Mouse (Mus musculus) testis, postnatal 10 days (tissue): ENCODE results near the gene Morn4.
"Not testable (repeated sequence)": the region's sequence is repeated elsewhere in the genome, so short reads cannot be mapped to it uniquely, and the experiment has no call there.

Experiments used
- DNase-seq: peaks from one replicate; pipeline ENCODE4 v3.0.0; 2021; ENCODE audit warnings: low spot score

Gene Morn4

DNA sequence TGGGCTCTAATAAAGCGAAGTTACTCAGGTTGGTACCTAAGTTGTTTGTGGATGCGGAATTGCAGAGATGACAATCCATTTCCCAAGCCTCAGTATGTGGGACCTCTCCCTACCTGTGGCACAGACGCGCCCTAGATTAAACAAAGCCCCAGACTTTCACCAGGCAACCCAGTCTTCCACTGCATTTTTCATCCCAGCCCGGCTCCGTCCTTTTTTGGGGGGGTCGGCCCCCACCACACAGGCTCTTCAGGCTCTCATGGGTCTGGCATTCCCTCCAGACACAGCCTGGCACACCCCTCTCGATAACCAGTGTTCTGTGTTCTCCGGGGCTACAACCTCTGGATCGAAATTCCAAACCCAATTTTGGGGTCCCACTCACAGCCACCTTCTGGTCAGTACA lies 467 bp downstream of the Morn4 start:
- no peak for DNase-seq

DNA sequence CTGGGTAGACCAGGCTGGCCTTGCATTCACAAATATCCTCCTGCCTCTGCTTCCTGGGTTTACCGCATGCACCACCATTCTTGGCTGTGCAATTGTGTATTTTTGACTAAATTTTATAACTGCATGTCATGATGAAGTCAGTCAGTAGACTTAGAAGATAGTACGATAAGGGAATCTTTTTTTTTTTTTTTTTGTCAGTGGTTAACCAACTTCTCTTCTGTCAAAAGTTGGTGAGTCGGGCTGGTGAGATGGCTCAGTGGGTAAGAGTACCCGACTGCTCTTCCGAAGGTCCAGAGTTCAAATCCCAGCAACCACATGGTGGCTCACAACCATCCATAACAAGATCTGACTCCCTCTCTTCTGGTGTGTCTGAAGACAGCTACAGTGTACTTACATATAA lies 4.5 kb downstream of the Morn4 start:
- not testable (repeated sequence) for DNase-seq

DNA sequence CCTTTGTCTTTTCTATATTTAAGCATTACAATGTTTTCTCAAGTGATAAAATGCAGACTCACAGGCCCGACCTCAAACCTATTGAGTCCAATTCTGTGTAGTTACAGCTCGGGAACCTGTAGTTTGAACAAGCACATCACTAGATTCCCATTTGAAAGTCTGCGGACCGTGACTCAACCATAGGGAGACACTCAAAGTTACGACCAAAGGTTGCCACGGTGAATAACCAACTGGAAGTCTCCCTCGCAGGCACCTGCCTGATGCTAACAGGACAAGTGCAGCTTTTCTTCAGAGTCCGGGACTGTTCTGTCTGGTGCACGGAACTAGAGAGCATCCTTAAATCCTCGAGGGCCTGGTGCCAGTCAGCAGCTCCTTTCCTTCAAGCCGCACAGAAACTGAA lies 5.7 kb downstream of the Morn4 start:
- DNase-seq: no peak

DNA sequence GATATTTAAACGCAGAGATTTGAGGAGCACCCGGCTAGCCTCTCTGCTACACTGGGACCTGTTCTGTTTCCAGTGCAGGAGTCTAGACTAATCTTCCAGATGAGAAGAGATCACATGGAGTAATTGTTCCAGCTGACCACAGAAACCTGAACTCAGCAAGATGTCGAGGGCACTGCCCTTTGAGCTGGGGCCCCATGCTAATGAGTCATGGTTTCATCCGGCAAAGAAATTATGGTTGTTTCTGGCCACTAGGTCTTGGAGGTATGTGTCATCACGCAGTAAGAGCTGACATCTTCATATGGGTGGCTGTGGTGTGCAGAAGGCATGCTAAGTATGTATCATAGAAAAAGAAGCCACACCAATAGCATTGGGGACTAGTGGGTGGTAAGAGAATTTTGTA lies 6.2 kb downstream of the Morn4 start:
- no peak for DNase-seq

DNA sequence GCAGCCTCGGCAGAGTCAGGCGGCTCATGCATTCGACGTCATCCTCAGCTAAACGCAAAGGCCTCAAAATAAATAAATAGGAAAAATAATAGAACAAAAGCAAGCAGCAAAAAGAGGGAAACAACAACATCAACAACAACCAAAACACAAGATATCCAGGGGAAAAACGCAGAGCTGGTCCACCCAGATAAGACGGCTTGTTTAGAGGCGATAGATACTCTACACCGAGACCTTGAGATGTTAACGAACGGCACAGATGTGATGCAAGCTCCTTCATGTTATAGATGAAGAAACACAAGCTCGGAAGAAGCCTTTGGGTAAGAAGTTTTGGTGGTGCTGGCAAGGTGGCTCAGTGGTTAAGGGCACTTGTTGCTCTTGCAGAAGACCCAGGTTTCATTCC lies 7.2 kb downstream of the Morn4 start:
- no peak for DNase-seq

DNA sequence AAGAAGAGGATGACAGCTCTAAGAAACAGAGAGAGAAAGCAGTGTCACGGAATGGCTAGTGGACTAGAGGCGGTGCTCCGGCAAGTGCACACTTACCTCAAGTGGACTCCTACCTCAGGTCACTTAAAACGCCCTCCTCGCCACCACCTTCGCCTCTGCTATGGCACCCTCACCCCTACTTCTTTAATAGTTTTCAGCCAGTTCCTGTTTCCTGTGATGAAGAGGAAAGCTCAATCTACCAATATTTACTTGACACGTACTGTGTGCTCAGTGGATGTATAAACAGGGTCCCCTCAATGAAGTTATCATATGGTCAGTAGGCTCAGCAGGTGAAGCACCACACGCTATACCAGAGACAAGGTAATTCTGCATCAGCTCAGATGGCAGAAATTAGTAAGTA lies 7.6 kb downstream of the Morn4 start:
- no peak for DNase-seq

DNA sequence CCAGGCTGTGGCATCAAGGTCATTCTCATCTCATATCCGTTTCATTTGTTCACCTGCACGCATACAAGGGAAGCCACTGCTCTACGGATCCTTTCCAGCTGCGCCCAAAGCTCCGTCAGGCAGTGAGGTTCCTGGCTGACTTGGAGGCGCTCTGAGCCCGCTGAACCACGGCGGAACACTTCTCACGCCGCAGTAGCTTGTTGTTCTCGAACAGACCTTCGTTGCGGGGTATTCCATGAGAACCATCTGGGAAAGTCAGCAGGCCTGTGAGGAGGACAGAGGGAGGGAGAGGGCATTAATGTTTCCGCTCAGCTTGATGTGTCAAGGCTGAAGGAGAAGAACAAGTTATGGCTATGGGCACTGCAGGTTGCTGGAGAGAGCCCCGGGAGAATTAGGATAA lies 10.2 kb downstream of the Morn4 start:
- no peak for DNase-seq

DNA sequence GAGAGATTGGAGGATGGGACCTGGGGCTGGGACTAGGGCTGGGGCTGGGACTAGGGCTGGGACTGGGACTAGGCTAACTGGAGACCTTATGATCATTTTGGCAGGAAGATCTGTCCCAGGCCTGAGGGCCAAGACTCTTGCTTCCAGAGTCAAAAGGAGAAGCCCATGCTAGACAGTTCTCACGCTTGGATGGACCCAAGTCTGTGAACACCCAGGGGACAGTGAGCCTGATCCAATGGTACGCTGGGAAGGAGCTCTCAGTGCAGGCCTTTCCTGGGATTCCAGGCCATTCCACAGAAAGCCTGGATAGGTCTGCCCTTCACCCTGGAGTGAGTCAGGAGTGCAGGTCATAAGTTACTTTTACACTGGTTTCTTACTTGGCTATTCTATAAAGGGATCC lies 11.1 kb downstream of the Morn4 start:
- no peak for DNase-seq

DNA sequence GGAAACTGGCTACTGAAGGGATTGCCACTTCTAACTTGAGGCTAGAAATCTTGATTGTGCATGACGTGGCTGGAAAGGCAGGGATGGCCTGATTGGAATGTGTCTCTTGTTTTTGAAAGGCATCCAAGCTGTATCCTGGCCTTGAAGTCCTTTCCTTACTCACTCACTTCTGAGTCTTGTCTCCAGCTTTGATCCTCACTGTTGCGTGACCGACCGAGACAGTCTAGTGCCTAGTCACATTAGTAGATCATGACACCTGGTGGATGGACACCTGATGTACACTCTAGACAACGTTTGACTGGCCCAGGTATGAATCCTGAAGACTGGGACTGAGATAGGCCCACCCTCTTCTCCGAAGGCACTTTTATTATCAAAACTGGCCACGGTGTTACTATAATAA lies 13.4 kb downstream of the Morn4 start:
- no peak for DNase-seq

DNA sequence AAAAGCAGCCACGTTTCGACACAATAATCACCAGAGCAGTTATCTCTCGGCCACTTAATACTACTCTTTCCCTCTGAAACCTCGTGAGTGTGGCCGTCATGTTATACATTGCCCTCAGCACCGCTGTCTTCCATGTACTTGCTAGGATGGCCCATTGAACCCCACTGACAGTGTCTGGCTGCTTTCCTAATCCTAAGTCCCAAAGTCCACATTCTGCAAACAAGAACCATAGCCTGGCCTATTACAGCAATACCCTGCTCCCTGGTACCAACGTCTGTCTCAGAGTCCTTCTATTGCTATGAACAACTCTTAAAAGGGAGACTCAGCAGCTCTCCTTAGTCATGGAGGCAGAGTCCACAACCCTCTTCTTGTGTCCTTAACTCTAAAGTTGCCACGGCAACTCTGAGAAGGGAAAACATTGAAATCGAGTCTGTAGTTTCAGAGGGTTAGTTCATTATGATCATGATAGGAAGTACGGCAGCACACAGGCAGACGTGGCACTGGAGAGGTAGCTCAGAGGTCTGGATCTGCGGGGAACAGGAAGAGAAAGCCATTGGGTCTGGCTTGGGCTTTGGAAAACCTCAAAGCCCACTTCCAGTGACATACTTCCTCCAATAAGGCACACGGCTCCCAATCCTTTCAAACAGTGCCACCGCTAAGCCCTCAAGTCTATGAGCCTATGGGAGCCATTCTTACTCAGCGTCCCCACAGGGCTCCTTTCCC lies 14.1 kb downstream of the Morn4 start:
- DNase-seq: no peak

DNA sequence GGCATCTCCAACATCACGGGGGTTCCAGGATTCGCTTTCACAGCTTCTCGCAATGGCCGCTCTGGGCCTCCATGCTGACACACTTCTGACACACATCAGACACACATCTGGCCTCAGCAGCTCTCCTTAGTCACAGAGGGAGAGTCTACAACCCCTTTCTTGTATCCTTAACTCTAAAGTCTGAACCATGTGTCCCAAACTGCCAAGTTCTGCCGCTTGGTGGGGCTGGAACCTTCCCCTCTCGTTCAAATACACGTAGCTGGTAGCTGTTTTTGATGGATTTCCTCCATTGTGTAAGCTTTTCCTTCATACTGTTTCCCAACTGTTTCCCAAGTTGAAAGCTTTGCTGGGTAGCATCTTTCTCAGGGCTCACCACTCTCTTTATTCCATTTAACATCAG lies 14.9 kb downstream of the Morn4 start:
- no peak for DNase-seq

DNA sequence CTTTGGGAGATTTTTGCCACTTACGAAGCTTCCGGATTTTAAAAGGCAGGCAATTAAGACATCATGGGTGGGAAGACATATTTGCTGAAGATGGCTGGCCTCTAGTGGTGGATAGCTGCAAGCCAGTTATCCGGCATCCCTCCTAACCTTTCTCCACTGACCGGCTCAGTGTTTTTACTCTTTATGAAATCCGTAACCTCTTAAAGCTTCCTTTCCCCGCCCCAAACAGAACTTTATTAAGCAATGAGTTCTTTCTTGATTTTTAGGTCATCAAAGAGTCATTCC lies 17.0 kb downstream of the Morn4 start:
- DNase-seq: no peak

DNA sequence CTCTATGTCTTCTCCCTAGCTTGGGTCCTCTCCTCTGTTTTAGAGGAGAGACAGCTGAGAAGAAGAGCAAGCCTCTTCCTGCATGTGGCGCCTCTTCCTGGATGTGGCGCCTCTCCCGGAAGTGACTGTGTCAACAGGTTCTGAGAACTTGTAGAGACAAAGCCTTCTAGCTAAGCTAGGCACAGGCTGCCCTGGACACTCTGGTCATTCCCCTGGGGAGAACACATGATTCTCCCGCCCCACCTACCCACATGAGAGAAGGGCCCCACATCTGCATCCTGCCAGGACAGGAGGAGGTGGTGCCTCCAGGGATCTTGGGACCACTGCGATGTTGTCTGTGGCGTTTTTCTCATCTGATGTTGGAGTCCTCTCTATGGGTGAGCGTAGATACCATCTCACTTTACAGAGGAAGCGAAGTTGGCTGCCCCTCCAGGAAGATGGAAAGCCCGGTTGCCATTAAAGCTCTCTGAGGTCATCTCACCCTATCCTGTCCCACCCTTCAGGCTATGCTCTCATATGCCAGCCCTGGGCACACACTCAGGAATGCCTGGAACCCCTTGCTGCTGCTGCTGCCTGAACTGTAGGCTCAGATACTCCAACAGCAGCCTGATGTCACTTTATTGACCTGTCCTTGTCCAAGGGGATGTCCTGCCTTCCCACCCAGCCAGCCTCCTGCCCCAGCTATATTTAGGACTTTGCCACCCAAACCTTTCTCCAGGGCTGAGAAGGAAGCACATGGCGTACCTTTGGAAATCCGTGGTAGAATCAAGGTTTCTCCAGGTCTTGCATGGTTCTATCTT lies 17.5 kb downstream of the Morn4 start:
- DNase-seq: no peak

DNA sequence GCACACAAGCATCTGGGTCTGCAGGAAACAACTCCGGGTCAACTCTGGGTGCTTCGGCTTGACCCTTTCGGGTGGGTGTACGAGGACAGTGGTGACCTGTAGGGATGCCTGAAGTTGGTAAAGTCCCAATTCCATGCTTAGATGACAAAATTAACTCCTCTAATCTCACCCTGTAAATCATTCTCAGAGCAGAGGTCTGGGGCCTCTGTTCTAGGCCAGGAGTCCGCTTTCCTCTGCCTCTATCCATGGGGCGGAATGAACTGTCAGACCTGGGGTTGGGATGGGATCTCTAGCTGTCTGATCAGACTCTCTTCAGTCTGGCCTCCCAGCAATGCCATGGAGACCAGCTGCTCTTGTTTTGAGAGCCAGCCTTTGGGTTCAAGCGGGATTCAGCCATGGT lies 24.7 kb downstream of the Morn4 start:
- DNase-seq: no peak

DNA sequence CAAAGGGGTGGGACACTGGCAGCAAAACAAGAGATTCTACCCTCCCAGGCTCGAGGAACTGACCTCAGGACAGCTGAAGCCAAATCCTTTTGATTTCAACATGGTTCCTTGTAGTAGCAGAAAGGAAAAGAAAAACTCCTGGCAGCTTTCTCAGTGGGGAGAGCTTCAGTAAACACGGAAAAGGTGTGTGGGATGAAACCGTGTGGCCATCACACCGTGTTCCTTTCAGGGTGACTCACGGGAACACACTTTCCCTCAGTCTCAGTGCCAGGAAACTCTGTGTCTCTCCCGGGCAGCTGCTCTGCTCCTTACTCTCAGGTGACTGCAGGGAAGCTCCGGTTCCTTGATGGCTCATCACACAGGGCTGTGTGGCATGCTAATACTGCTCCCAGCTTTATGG lies 27.7 kb downstream of the Morn4 start:
- no peak for DNase-seq

DNA sequence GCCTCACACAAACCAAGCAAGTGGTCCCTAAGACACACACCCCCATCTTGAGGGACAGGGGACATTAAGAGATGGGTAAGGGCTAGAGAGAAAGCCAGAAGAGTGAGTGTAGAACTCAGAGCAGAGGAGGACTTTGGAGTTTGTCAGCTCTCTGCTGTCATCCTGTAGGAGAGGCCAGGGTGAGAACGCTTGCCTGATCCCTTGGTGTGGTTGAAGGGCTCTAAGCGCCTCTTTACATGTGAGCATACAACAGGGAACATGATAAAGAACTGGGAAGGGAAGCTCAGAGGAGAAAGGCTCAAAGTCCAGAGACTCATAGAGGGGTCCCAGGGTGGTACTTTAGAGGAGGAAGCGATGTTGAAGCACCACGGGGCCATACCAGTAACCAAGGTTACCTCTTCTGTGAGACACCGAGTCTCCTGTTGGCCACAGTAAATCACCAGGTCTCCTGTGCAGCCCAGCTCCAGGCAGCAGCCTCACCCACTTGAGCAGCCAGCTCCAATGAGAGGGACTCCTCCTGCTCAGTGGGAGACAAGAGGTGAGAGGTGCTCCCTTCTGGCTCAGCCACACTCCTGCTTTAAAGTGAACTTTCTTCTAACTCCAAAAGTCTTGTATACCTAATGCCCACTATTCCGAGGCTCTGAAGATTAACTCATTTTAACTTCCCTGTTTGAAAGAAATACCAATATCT lies 29.3 kb downstream of the Morn4 start:
- DNase-seq: no peak

DNA sequence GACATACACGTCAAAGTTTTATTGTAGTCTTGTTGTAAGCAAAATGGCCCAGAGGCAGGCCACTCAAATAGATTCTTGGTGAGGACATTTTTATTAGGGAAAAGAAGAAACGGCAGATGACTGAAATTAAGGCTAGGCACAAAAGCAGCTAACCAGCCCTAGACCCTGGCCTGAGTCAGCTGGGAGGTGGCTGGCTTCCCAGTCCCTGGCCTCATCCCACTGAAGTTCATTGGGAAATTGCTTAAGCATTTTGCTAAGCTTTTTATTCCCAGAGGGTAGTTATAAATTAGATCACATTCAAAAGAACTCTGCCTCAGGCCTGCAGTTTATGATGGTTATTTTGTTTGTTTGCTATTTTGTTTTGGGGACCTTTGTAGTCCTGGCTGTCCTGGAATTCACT lies 30.3 kb downstream of the Morn4 start:
- no peak for DNase-seq

DNA sequence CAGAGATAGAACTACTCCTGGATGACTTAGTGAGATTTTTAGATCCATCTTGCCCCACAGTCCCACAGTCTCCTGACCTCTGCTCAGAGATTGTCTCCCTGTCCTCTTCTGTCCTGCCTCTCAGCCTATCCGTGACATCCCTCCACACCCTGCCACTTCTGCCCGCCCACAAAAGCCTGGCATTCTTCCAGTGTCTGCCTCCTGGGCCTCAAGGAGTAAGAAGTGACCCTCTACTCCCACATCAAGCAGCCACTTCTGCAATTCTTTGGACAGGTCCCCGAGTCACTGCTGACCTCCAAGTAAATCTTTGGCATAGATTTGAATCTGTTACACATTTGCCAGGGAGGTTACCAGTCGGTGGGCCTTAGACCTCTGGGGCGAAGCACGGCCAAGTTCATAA lies 31.9 kb downstream of the Morn4 start:
- peak; percentile 70 for DNase-seq

DNA sequence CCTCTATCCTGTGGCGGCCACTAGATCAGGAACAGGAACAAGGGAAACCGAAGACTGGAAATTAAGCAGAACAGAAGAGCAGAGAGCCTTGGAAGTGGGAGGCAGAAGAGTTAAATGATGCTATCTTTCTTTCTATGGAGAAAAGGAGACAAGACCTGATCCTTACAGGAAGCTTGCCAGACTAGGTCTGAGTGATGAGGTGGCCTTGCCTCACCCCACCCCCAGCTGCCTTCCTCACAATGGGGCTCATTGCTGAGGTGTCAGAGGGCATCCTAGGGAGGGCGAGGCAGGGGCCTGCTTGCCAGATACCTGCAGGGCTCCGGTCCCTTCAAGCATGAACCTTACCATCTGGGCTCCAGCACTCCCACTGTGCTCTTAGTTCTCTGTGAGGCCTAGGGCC lies 34.2 kb downstream of the Morn4 start, which contains the start of gene 4933411K16Rik:
Gene 4933411K16Rik, plus strand, starts transcription at position 301 of the 400 bp plus-strand sequence.
- no peak for DNase-seq

DNA sequence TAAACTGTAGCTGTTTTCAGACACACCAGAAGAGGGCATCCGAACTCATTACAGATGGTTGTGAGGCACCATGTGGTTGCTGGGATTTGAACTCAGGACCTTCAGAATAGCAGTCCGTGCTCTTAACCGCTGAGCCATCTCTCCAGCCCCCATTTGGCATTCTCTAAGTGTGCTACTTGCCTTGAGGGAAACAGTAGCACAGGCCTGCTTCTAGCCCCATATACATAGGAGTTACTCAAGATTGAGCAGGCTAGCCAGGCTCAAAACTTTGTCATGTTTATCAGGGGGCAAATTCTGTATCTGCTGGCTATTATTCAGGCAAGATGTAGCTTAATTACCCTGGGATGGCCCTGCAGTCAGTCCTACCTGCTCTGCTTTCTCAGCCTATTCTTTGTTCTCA lies 34.8 kb downstream of the Morn4 start:
- no peak for DNase-seq

DNA sequence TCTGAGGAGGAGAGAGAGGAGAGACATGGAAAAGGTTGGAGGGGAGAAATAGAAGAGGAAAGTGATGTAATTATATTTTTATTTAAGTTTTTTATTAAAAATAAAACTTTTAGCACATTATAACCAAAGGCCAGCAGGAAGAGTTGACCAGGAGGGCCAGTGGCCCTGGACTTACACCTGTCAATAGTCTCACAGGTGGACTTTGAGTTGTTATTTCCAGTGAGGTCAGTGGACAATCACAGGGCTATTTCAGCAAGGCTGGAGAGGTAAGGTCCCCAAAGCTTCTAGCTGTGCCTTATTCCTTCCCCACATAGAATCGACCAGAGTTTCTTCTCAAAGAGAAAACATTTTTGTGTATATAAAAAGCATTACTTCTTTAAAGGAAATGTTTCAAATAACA lies 35.9 kb downstream of the Morn4 start:
- no peak for DNase-seq

DNA sequence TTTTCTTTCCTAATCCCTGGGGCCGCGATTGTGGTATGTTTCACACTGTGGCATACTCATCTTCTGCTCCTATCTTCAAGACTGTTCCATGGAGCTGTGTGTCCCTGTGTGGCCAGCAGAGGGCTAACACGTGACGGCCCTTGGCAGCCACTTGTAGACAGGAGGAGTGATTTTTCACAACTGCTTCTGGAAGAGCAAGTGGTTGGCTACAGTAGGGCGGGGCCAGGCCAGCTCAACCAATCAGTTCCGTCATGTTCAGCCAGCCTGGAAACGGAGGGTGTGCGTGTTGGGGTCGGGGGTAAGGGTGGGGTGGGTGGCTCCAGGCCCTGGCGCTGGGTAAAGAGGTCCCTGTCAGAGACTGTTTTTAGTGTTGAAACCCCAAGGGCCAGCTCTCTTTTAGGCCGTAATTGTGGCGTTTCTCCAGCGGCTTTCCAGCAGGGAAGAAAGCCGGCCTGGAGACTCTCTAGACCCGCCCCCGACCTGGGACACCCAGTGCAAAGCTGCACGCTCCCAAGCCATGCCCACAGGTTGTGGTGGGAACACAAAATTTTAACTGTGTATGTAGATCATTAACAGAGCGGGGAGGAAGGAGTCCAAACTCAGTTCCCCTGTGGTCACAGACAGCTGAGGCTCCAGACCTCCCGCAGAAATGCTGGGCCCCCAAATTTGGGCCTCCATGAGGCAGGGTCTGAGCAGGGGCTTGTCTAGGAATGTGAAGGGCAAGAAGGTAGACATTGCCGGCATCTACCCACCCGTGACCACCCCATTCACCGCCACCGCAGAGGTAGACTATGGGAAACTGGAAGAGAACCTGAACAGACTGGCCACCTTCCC lies 40.7 kb downstream of the Morn4 start, which contains the start of gene Hoga1:
Gene Hoga1, plus strand, starts transcription at position 342 of the 834 bp plus-strand sequence.
- DNase-seq: peak; percentile 86
